Mouse (Mus musculus) forelimb bud, embryonic 11.5 days (tissue): ENCODE results near the gene Gabpb1.

ENCODE experiments used
- DNase-seq: peaks from one replicate; pipeline ENCODE4 v3.0.0-alpha.2; 2012; ENCODE audit warnings: low read depth, low spot score

The Gabpb1 gene

DNA sequence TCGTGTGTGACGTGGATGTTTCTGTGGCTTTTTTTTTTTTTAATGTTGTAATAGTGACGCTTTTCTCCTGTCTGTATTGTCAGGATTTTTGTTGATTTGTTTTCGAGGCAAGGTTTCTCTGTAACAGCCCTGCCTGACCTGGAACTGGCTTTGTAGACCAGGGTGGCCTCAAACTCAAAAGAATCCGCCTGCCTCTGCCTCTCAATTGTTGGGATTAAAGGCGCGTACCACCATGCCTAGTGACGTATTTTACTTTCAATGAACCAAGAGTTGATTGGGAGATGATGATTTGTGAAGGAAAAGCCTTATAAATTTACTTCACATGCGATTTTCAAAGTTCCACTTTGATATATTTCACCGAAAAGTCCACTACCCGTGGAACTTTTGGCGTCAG is at the start of gene Gabpb1:
TSS of gene Gabpb1 (minus strand) at position 216 of the 394 bp plus-strand sequence.
- DNase-seq: peak; percentile 11

DNA sequence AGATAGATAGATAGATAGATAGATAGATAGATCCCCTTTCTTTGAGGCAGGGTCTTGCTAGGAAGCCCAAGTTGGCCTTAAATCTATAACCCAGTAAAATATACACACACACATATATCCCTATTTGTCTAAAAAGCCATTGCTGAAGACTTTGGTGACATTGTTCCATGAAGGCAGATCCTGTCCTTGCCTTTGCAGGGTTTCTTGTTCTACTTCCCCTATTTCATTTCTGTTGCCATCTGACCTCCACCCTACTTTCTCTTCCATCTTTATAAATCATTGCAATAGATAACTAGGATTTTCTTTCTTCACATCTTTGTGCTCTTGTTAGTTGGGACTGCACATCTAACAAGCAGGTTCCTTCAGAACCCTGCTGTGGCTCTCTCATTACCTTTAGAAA is 36.8 kb upstream of the Gabpb1 start:
- no peak for DNase-seq

DNA sequence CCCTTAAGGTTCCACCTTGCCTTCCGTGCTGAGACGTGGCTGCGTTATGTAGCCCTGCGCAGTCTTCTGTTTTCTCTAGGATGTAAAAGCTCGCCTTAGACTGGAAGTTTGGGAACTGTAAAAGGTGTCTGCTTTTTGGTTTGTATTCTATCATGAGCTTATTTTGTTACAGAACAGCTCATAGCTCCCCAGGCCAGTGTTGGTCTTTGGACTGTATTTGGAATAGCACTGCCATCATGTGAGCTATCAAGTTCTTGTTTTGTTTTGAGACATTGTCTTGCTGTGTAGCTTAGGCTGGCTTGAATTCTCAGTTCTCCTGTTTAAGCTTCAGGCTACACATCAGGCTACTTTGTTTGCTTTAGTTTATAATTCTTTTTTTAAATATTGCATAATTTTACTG is 36.4 kb upstream of the Gabpb1 start:
- DNase-seq: no peak

DNA sequence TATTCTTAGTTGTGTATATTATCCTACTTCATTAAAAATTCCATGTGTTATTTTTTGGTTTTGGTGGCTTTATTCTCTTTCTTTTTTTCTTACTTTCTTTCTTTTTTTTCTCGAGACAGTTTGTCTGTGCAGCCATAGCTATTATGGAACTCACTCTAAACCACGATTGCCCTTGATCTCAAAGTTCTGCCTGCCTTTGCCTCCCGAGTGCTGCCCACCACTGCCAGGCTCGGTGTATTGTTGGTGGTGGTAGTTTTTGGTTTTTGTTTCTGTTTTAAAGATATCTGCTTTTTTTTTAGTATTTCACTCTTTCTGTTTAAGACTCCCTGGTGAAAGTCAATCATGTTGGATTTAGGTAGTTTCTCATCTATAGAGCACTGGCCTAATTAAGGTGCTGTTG is 32.2 kb upstream of the Gabpb1 start:
- no peak for DNase-seq

DNA sequence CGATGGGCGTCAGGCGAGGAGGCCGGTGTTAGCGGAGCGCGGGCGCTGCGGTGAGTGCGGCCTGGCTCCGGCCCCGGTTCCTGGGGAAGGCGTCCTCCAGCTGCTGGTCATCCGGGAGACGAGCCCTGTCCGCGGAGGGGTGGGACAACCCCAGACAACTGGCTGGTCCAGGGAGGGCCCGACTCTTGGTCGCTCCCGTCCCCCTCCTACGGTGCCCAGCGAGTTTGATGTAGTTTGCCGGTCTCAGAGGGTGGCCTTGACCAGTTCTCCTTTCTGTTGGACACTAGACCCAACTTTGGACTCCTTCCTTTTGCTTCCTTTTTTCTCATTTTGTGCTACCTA is 31.3 kb upstream of the Gabpb1 start:
- peak; percentile 5 for DNase-seq

DNA sequence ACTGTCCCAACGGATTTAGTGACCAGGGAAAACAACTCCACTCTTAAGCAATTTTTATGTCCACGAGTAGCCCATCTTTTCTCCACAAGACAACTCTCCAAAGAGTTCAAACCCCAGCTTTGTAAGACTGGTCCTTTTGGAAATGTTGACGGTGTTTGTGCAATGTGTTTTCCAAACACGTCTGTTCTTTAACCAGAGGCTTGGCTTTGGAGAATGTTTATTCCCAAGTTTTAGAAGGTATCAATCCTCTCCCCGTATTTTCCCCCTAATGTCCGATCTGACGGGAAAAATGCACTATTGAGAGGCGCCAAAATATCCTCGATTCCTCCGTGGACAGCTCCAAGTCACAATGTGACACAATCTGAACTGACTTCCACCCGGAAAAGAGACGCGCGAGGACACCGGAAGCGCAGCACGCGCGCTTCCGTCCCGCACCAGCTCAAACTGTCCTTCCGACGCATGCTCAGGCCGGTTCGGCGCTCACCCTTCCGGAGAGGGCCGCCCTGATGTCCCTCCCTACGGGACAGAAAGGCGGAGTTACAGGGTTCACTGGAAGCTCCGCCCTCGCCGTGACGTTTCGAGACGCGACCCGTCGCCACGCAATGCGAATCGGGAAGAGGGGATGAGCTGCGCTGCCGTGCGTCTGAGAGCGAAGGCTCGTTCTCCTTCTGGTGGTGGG is 30.8 kb upstream of the Gabpb1 start, which contains the start of gene Usp8:
TSS of gene Usp8 (plus strand) at position 570 of the 679 bp plus-strand sequence.
- peak; percentile 95 for DNase-seq

DNA sequence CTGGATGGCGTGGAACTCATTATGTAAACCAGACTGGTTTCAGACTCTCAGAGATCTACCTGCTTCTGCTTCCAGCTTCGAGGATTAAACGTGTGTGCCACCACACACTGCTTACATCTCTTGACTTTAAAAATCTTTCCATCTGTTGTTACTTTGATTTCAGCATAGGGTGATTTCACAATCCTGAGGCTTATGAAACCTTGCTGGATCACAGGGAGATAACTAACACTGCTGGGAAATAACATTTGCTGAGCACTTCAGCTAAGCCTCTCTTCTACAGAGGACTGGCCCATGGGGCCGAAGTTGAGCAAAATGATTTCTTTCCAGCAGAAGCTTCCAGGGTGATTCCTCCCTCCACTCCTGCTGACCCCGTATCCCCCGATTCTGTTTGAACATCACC is 19.1 kb upstream of the Gabpb1 start:
- DNase-seq: no peak

DNA sequence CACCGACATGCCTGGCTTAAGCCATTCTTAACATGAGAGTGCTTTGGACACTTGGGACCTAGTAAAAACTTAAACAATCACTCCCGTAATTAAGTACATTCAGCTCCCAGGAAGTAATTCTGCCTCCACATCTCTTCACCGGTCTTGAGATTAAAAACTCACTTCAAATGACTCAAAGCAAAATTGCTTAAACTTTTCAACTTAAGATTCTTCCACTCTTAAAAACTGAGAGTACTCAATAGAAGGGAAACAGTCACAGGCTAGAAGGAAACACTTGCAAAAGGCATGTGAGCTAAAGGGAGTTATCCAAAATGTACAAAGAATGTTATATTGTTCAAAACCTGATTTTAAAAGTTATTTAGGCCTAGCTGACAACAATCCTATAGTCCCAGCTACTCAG is 15.2 kb upstream of the Gabpb1 start:
- DNase-seq: no peak

DNA sequence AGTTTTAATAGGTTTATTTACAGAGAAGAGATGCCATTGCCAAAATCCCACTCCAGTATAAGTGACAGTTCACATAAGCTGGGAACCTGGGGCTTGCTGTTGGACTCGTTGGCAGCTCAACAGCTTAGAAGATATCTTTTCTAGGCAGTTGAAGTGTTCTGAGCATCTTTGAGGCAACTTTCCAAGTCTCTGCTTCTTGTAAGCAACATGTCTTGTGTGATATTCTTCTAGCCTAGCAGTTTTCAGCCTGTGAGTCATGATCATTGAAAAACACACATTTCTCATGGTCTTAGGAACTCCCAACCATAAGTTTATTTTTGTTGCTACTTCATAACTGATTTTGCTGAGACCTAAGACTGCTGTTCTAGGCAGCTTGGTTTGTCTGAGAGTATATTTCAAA is 6.8 kb upstream of the Gabpb1 start:
- no peak for DNase-seq

DNA sequence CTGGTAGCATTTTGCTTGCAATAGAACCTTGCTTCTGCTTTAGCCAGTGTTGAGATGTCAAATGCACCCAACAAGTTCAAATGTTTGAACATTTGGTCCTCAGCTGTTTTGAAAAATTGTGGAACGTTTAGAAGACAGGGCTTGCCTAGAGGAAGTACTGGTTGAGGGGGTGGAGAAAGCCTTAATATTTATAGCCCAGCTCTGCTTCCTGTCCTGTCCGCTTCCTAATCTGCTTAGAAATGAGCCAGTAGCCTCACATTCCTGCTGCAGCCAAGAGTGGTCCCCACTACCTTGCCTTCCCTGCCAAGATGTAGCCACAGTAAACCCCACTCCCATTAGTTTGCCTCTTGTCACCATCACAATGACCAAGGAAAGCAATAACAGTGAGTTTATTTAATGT is 6.2 kb upstream of the Gabpb1 start:
- DNase-seq: no peak

DNA sequence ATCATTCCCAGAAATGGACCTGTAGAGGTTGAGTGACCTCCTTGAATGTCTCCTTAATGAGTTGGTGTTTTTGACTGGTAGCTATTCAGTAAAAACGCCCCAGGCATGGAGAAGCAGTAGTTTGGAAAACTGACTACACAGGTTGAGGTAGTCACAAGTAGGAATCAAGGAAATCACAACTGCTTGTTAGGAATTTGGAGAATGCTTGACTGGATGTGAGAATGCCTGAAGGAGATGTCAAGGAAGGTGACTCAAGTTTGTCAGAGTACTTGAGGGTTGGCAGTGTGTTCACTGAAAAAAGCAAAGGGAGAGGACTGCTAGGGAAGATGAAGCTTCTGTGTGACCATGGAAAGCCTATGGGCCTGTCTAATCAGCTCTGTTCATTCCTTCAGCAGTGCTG is 1.2 kb upstream of the Gabpb1 start:
- DNase-seq: no peak

DNA sequence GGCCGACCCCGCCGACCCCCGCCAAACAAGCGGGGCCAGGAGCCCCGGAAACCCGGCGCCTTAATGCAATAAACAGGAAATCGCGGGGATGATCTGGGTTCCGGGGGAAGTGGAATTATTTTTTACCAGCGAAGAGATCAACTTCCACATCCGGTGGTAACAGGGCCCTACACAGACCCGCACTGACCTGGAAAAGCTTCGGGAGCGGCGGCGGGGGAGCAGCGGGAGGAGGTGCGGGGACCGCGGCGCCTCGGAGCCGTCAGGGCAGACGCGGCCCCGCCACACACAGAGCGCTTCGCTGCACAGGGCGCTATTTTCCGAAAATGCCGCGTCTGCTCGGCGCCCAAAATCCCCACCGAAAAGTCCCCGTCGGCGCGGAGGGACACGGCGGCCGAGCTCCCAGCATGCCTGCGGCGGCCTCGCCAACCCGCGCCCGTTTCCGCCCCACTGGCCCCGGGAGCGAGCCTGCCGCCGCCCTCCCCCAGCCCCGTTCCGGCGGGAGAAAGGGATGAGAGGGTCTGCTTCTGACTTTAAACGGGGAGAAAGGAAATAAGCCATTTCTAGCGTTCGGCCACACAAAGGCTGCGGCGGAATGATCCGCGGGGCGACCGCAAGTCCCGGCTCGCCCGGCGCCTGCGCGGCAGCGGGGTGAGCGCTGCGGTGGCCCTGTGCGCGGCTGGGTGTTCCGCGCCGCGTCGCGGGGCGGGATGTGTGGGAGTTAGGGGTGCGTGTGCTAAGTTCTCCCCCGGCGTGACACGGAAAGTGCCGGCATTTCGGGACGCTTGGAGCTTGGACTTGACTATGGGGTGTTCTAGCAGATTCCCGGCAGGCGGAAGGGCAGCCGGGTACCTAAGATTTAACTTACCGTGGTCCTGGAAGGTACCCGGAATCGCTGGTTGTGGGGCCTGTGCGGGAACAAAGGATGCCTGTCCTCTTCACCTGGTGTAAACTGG is 692 bp downstream of the Gabpb1 start:
- peak; percentile 90 for DNase-seq

DNA sequence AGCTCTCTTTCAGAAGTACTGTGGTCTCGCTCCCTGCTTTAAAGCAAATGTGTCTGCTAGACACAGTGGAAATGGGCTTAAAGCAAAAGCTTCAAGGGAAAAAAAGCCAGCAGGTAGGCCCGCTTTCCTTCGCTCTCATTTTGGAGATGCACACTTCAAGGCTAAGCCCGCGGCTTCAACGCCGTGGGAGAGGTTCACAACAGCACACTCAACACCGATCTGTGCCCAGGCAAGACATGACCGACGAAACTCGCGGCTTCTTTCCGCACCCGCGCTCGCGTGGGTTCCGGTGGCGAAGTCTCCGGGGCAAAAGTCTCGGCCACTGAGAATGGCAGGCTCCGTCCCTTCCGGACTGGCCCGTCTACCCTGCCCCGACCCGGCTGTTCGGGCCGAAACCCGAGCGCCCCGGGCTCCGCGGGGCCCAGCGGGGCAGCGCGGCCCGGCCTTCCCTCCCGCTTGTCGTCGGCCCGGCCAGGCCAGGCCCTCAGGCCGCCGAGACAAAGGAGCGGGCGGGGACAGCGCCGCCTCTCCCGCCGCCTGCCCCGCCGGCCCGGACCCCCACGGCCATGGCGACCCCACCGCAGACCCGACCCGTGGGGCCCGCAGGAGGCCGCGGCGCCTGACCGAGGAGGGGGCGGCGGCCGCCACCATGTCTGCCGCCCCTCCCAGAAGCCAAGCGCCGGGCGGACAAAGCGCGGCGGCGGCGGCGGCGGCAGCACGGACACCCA is 1.5 kb downstream of the Gabpb1 start:
- DNase-seq: peak; percentile 42

DNA sequence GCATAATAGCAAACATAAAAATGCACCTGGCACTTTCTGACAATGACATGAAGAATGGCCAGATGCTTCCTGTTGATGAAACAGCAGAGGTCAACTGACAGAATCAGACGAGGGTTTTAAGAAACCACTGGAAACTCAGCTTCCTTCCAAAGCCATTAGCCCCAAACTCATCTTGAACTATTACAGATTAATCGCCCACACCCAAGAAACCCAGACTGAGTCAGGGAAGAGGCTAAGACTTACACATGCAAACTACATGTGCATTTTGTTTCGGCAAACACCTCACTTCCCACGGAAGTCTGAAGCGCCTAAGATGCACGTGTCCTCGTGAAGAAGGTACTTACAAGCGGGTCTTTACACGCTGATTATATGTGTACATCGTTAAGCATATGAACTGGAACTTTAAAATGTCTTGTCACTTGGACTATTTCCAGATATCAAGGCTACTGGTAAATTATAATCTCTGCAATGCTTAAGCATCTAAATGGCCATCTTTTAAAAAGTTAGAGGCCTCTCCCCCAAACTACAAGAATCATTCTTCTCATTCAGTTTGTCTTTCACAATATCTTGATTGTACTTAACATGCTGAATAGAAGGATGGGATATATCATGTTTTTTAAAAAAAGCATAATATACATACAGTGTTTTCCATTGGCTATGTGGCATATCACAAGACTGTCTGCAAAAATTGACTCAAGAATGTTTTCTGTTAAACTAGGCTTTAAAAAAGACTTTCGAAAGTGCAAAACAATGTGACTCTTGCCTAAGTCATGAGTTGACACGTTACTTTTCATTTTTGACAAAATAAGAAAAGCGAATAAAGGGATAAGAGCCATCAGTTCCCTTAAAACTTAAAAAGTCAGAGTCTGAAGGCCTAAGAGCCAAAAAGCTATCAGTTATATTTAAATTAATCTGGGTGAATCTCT is 2.6 kb downstream of the Gabpb1 start:
- DNase-seq: no peak

DNA sequence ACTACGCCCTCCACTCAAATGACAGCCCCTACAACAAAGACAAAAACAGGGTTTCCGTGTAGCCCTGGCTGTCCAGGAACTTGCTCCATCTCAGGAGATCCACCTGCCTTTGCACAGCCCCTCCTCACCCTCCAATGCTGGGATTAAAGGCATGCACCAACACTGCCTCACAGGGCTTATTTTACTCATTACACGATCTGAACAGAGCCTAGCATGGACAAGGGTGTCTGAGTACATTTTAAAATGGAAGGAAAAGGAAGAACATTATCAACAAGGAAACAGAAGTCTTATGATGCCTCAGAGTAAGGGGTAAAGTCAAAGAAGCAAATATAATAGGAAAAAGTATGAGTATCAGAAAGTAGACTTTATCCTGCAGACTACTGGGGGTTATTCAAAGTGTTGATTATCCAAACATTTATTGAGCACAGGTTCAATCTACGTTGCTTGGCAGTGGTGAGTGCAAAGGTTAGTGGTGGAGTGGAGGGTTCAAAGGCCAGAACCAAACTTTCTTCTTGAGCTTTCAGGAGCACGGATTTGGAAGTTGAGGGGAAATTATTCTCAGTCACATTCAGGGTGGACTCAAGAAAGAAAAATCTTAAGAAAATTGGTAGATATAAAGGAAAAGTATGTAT is 7.4 kb downstream of the Gabpb1 start:
- no peak for DNase-seq

DNA sequence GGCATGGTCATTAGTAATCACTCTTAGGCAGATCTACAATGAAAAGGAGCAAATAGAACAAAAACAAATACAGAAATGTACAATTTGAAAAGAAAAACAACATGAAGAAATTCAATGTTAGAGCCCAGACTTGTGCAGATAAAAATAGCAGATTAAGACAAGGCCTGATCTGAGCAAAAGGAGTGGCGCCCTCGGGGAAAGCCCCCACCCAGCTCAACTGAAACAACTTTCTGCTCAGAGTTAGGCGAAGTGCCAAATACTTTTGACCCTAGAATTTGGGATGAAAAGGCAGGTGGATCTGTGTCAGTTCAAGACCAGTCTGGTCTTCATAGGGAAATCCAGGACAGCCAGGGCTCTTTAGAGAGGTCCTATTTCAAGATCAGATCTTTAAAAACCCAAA is 10.2 kb downstream of the Gabpb1 start:
- DNase-seq: no peak

DNA sequence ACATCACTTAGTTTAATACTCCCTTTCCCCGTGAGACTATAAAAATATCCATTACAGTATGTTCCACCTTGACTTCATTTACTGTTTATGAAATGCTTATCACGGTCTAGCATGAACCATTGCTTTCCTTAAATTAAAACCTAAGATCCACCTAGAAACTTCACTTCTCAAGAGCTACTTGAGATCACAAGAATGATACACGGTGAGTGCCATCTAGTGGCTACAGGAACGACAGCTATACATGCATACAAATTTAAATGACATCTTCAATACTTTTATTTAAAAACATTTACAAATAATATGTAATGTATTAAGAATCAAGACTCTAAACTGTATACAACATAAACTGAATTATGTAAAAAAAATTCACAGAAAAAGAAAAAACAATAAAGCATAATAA is 12.7 kb downstream of the Gabpb1 start:
- peak; percentile 32 for DNase-seq

DNA sequence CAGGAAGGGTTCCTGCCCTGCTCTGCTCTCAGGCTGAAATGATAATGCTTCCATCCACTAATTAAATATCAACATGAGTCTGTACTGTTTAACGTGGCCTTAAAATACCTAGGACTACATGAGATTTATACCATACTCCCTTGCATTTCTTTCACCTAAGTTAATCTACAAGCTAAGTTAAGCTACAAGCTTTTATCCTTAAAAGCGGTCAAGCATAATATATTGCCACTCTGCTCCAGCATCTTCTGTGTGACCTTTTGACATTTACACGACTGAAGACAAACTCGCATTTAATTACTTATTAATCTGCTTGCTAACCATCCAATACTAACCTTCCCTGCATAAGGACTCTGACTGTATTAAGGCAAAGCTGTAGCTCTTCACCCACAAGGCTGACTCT is 23.2 kb downstream of the Gabpb1 start:
- no peak for DNase-seq

DNA sequence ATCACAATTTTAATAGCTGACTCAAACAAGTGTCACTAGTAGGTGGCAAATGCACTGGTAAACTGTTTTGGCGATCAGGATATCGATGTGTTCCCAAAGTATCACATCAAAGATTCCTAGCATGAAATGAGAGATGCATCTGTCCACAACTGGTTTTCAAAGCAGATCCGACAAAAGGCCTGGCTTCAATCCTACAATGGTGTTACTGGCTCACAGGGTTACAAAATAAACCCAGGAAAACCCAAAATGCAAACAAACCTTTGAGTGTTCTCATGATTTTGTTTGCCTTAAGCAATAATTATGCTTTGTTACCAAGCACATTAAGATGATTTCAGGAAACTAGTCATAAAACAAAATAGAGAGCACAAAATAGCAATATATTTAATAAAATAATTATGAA is 28.4 kb downstream of the Gabpb1 start:
- DNase-seq: no peak

DNA sequence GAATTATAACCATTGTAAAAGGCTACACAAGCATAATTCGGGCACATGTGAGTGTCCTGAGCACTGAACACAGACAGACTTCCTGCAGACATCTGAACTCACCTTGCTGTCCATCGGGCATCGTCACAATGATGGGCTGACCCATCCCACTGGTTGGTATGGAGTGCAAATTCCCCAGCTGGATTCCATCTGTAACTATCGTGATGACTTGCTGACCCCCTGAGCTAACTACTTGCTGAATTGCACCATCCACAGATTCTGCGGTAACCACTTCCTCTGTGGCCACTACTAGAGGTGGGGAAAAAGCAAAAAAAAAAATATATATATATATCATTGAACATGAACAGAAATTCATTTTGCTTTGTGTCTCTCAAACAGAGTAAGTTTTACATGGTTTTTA is 29.7 kb downstream of the Gabpb1 start:
- DNase-seq: no peak

DNA sequence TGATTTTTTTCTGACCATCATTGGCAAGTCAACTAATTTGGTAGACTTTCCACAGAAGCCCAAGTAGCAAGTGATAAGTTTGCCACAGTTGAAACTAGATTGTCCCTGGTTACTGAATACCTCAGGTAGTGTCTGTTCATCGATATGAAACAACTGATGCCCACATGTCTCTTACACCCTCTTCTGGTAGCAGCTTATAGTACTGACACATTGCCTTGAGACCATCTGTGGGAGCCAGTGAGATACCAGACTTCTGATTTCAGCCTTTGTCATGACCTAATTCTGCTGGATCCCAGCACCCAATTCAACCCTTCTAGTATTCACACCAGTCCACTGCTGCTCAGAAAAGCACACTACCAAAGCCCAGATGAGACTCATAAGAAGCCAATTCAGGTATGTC is 31.4 kb downstream of the Gabpb1 start:
- DNase-seq: no peak
